Mouse (Mus musculus): ENCODE data around the gene Gm21962. TPM values are rescaled to one million over a fixed set of nuclear protein-coding genes. Genes with fewer than 3 reads are reported as not detected.
"Not testable (repeated sequence)": the region's sequence is repeated elsewhere in the genome, so short reads cannot be mapped to it uniquely, and the experiment has no call there.

Gm21962 gene
- not detected in 2 replicates for total RNA-seq (2015)
- not detected in 2 replicates for total RNA-seq (2017)

DNA sequence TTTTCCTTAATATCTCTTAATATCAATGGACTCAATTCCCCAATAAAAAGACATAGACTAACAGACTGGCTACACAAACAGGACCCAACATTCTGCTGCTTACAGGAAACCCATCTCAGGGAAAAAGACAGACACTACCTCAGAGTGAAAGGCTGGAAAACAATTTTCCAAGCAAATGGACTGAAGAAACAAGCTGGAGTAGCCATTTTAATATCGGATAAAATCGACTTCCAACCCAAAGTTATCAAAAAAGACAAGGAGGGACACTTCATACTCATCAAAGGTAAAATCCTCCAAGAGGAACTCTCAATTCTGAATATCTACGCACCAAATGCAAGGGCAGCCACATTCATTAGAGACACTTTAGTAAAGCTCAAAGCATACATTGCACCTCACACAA lies at the start of gene Gm21962:
Gm21962 (plus strand) TSS at position 301 of the 400 bp plus-strand sequence.
- ATAC-seq (ENCODE audit: poor library complexity, severe bottlenecking) = not testable (repeated sequence)

DNA sequence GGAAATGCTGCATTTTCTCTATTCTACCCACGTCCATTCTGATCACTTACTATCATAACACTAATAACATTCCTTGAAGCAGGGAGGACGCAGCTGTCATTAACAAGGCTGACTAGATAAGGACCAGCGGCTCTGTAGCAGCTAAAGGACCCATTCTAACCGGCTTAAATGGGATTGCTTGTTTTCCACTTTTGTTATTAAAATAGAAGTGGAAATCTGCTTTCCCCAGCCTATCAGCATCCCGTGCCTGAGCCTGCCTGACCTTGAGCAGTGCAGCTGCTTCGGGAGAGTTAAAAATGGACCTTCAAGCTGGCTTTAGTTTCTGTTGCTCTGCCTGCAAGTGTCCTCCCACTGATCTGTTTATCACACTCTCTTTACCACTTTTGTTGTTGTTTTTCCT lies 49.2 kb upstream of the Gm21962 start:
- no peak for ATAC-seq (ENCODE audit: poor library complexity, severe bottlenecking)

DNA sequence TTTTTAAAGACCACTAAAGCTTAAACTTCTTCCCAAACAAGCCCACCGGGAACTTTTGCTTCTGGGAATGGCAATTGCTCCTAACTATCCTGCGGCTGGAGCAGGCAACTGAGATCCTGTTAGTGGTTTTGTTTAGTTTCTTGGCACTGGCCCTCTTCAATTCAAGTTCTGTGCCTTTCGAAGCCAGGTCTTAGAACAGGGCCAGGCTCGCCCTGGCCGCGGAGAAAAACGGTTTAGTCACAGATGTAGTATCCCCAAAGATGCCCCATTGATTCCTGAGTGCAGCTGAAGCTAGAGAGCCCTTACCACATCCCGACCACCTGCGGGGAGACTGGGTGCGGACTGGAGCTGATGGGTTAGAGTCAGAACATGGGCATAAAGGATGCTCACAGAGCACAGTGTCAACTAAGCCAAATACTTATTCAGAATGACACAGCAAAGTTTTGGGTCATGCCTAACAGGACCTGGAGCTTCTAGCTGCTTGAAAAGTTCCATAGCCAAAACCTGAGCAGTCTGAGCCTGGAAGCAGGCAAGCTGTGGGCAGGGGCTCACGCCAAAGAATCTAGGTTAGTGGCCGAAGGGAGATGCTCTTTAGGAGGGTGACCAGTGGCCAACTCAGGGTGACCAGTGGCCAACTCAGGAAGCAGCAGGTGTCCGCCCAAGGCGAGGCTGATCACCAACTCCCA lies 48.3 kb upstream of the Gm21962 start:
- ATAC-seq (ENCODE audit: poor library complexity, severe bottlenecking) = no peak

DNA sequence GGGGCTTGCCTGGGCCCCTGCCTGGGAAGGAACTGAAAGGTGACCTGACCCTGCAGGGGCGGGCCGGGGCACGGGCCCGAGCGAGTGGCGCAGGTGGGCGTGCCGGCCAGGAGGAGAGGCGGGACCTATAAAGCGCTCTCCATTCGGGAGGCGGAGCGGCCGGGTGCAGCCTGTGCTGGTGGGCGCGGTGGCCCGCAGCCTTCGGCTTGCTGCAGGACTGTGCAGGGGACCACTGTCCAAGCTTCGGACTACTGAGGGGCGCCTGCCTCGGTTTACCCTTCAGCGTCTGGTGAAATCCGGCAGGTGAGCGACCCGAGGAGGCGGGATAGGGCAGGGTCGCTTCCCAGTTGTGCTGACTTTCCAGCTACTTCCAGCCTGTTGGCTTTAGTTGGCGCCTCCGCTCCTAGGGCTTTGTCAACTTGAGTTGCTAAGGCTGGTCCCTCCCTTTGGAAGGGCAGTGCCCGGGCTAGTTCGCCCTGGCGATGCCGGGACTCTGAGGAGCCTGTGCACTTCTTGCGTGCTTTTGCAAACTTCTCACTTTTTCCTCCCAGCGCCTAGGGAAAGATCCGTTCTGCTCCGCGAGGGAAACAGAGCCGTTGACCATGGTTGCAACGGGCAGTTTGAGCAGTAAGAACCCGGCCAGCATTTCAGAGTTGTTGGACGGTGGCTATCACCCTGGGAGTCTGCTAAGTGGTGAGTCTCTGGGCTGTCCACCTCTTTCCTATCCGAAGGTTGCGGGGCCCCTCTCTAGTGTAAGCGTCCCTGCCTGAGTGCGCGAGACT lies 47.6 kb upstream of the Gm21962 start:
- ATAC-seq (ENCODE audit: poor library complexity, severe bottlenecking) = peak; percentile 74

DNA sequence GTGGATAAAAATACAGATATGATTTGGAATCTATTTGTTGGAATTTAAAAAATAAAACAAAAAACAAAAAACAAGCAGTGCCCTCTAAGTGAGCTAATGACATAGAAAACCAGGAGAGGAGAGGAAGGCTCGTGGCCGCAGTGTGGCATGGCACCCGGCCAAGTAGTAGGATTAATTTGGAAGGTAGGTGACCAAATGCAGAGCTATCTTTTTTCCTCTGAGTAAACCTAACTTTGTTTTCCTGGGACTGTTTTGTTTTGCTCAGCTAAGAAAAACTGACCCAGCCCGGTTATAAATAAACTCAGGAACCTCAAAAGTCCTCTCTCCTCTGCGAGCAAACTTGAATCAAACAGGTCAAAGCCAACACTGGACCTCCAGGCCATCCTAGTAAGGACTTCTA lies 46.3 kb upstream of the Gm21962 start:
- no peak for ATAC-seq (ENCODE audit: poor library complexity, severe bottlenecking)

DNA sequence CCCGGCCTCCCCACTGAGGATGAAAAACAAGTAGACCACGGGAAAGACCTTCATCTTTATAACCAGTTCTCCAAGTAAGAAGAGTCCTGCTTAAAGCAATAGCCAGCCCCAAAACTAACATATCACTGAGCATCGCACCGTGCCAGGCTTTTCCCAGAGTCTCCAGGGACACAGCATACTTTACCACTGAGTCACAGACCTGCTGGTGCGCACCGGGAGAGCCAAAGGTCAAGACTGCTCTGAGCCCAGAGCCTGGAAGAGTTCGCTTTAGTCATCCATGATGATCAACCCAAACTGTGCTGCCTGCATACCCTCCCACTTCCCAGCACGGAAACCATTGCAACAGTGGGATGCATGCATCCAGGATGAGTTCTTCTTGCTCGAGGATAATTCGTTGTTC lies 37.6 kb upstream of the Gm21962 start:
- no peak for ATAC-seq (ENCODE audit: poor library complexity, severe bottlenecking)

DNA sequence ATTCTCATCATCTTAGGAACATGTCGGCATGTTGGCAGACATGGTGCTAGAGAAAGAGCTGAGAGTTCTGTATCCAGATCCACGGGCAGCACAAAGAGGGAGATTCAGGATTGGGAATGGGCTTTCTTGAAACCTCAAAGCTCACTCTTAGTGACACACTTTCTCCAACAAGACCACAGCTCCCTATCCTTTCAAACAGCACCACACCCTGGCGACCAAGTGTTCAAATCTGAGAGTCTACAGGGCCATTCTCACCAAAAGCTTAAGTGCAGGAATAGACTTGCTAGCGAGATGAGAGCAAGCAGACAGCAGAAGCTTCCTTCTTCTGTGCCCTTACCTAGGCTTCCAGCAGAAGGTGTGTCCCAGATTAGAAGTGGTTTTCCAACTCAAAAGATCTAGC lies 34.8 kb upstream of the Gm21962 start:
- no peak for ATAC-seq (ENCODE audit: poor library complexity, severe bottlenecking)

DNA sequence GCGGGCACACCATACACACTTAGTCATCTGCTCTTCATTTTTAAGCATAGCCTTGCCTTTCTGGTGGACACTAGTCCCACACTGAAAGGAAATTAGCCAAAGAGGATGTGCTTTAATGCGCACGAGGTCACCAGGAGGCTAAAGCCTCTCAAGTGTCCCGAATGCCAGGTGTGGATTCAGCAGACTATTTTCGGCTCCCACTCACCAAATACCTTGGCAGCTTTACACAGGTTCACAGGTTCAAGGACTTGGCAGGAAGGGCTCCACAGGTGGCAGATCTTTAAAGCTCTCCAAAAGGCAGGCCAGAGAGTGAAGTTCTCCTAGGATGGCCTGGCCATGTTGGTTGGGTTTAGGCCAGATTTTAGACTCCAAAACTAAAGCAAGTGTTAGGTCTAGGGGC lies 30.1 kb upstream of the Gm21962 start:
- ATAC-seq (ENCODE audit: poor library complexity, severe bottlenecking) = no peak

DNA sequence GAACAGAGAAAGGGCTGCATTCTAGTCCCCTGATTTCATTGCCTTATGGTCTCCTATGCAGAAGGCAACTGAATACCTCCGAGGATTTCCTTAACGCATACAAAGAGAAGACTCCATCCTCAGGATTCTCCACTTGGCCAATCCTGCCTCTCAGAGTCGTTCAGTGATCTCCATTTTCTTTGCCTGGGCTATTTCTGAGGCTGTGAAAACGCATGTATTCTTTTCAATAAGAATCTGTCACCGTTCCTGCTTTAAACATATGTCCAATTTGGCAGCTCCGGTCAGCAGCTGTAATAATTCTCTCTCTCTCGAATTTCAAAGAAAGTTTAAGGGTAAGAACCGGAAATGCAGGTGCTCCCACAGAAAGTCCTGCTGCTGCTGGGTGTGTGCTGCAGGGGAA lies 29.2 kb upstream of the Gm21962 start:
- ATAC-seq (ENCODE audit: poor library complexity, severe bottlenecking) = no peak

DNA sequence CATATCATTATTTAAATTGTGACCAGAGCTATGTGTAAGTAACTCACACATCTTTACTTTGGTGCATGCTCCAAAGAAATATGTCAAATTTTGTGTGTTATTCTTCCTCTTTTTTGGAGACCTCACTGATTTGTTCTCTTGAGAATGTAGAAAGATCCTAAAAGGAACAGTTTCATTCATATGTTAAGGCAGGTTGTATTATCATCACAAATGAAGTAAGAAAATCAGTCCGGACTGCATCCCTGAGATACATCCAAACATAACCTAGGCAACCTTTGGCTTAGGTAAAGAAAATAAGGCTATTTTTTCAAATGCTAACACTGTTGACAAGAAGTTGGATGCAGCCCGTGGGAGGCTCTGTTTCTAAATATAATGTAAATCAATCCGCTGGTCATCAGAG lies 28.8 kb upstream of the Gm21962 start:
- no peak for ATAC-seq (ENCODE audit: poor library complexity, severe bottlenecking)

DNA sequence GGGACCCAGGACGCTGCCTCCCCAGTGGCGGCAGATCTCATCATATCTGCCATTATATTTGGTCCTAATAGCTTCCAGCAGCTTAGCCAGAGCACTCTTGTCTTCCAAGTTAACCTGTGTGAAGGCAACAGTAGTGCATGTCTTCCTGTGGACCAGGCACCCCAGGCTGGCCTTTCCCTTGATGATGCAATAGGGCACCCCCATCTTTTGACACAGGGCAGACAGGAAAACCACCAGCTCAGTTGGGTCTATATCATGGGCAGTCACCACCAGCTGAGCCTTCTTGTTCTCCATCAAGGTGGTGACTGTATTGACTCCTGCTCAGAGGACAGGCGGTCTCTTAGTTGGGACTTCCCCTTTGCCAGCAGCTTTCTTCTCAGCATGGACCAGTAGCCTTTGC lies 27.2 kb upstream of the Gm21962 start:
- no peak for ATAC-seq (ENCODE audit: poor library complexity, severe bottlenecking)

DNA sequence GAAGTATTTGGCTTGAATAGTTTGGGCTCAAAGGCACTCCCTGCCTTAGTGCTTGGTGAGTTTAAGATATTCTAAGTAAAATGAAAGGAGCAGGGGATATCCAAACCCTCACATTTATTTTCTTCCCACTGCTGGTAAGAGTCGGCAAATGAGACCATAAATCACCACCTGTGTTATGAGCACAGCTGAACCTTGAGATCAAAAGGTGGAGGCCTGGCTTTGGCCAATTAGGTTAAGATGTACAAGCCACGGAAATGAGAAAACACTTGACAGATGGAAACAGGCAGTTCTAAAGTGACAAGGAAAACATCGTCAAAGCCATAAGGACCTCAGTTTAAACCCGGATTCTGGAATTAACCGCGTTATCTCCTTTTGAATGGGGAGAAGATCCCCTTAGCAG lies 26.4 kb upstream of the Gm21962 start:
- ATAC-seq (ENCODE audit: poor library complexity, severe bottlenecking) = no peak

DNA sequence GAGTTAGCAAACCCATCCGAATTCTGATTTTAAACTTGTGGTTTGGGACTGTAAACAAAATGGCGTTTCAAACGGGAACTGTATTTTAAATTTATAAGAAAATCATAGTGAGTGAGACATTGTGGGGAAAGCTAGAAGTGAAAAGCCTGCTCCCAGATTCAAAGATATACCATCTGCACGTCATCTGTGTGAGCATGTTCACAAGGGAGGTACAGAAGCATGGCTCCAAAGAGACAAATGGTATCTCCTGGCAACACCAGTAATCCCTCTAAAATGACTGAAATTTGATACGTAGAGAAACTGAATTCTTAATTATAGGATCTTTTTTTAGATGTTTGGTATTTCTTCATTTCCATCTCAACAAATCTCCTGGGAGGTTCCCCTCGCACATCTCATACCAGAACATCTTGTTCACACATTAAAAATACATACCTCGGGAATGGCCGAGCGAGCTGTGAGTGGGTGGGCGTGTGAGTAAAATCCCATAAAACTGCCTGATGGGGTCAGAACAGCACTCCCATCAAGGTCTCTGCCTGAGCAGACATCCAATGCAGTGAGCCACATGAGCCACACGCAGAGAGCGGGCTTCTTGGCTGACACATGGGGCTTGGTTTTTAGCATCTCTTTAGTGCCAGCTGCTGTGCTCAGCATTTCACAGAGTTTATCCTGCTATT lies 23.8 kb upstream of the Gm21962 start:
- no peak for ATAC-seq (ENCODE audit: poor library complexity, severe bottlenecking)

DNA sequence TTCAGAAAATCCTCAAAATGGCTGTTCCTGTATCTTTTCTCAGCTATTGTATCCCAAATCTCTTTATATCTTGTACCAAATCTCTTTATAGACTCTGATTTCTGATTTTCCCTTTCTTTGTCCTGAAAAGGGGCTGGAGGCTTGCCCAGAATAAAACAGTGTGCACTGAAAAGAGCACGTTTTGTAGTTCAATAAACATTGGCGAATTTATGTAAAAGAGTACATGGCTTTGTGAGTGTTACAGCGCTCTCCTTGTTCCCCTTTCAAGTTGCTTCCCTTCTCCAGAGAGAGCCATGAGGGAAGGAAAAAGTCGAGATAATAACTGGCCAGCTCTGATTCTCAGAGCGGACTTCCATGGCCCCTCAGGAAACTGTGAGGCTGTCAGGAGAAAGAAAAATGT lies 22.2 kb upstream of the Gm21962 start:
- ATAC-seq (ENCODE audit: poor library complexity, severe bottlenecking) = no peak

DNA sequence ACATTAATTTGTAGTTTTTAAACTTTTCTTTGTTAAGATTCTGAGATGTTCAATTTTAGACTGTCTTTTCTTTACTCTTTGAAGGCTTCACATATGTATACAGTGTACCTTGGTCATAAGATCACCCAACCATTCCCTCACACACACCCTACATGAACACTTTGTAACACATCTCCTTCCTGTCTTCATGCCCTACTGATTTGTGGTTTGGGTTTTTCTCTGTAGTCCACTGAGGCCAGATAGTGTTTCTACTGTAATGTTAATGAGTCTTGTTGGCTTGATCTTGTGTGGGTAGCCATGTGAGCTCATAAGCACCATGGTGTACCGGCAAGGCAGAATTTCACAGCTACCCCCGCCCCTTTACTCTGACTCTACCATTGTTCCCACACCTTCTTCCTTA lies 18.5 kb upstream of the Gm21962 start:
- no peak for ATAC-seq (ENCODE audit: poor library complexity, severe bottlenecking)

DNA sequence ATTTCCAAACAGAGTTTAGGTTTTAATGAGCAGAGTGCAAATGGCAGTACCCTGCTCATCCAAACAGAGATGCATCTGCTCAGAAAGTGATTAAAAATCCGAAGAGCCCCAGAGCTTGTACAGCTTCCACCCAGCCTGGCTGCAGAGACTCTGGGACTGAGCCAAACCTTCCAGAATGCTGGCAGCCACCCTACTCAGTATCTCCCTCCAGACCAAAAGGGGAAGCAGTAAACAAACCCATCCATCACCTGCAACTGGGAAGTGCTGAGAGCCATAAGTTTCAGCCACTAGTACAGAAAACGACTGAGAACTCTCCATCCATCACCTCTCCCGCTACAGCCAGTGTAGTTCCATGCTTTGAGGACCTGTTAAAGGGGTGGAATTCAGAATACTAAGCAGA lies 9.6 kb downstream of the Gm21962 start:
- no peak for ATAC-seq (ENCODE audit: poor library complexity, severe bottlenecking)

DNA sequence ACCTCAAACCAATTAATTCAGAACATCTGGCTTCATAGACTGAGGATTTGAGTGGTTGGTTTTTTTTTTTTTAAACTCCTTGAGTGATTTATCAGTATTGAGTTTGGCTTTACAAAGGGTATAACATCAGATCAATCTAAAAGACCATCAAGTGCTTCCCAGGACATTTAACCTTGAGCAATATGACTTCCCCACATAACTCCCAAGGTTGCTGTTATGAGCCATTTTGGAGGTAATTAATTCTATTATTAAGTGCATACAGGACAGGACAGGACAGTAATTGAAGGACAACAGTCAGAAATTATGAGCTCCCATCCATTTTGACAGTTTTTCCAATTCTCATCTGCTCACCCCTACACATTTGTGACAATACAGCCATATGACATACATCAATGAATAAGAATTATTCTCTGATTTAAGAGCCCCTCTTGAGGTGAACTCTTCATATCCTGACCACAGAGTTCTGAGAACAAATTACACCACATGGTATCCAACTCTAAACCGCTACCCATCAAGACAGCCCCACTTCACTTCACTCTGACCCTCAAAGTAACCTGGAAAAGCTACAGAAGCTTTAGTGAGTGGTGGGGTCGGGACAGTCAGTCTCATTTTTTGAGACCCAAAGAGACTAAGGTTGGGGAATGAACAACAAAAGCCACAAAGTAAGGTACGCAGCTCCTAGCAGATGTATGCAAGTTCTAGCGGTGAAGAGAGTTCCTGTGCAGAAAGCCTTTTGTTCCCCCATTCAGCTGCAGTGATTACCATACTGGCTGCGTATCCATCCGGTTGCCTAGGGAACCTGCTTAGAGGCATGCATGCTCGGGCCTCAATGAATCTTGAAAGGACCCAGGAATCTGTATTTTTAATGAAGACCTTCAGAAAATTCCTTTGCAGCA lies 11.8 kb downstream of the Gm21962 start:
- no peak for ATAC-seq (ENCODE audit: poor library complexity, severe bottlenecking)

DNA sequence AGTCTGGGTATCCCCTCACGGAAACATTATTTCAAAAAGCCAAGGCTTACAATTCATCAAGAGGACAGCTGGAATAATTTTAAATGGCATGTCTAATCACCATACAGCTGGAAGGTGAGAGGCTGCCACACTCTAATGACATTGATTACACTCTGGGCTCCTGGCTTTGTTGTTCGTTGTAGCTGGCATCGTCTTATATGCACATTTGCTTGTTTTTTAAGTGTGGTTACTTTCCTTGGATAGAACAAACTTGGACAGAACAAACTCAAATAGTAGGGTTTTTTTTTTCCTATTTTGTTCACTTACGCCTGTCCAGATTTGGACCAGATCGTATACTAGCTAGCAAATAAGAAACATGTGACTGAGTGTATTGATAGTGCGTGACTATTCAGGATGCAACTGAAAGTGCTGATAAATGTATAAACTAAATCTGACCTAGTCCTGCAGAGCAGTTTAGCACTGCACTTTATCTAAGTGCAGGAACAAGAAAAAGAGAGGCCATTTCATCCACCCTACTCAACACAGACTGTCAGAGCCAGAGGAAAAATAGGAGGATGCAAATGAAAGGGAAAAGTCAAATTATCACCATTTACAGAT lies 12.6 kb downstream of the Gm21962 start:
- no peak for ATAC-seq (ENCODE audit: poor library complexity, severe bottlenecking)

DNA sequence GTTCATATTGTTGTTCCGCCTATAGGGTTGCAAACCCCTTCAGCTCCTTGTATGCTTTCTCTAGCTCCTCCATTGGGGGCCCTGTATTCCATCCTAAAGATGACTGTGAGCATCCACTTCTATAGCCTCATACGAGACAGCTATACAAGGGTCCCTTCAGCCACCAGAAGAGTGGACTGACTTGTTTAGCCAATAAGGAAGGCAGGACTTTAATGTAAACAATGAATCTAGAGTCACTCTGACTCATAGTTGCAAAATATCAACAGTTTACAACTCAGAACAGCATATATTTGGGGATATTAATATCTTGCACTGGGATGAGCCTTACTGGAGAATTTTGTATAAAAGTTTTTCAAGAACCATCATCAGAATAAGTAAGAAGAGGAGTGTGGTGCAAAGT lies 15.6 kb downstream of the Gm21962 start:
- no peak for ATAC-seq (ENCODE audit: poor library complexity, severe bottlenecking)

DNA sequence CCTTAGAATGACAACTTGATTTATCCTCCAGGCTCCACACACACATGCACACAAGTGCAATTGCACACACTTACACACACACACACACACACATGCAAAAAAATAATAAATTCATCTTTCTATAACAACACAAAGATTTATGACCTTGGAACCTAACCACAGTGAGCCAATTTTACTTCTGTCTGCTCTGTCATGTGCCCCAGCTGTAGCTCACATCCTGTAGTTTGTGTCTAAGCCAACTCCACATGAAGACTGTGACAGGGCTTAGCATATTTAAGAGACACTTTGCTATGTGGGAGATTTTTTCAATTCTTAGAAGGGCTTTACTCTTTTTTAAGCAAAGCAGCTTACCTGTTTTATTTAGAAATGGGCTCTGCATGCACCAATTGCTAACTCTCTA lies 20.2 kb downstream of the Gm21962 start:
- no peak for ATAC-seq (ENCODE audit: poor library complexity, severe bottlenecking)

DNA sequence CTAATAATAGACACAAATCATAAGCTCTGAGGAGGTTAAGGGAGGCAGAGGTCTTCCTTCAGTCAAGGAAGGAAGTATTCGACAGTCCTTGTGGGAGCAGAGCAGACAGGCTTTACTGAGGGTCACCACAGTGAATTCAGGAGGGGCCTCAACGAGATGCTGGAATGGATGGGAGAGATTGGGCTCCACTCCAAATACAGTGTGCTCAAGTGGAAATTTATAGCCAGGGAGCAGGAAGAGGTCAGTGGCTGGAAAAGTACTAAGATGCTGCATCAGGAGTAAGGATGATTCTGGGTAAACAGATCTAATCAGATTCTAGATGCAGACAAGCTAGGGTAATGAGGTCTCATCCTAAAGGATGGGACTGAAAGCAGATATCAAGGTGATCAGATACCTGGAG lies 44.6 kb downstream of the Gm21962 start:
- no peak for ATAC-seq (ENCODE audit: poor library complexity, severe bottlenecking)
